Mouse (Mus musculus): ENCODE measurements around the gene Wdr61.

GRCm38 (mm10) chr9:54752201-54752943 lies 18.1 kb upstream of the Wdr61 start:
- TF ChIP-seq CTCF (IDR thresholded peaks at IDR 0.05) (no peak), EP300 (IDR thresholded peaks at IDR 0.05) (no peak)
